ENCODE assay signal across 19 mouse cellular contexts in the genomic region with DNA sequence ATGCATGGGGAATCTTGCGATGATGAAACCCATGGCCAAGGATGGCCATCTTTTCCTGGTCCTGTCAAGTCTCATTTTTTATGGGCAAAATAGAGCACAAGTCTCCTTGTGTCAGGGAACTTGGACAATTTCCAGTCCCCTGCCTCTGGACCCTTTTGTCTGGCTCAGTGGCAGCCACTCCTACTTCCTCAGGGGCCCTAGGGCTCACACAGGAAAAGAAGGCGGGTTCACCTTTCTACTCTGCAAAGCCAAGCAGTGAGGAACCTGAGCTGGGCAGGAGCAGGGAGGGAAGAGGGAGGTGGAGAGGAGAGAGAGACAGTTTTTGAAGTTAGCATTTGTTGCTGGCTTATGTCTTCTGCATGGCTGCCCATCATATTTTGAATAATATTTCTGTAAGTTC.
"Had no signal": no experiment of that assay in that cellular context is flagged by ENCODE, and none has a peak within 500 bp of the region (broad histone marks: within the 10 kb centered on the region; RNA-seq: fewer than 3 reads in every experiment).

No protein-coding gene starts in this region.

- H3K4me1 ChIP-seq: lung, embryonic 15.5 days had no signal

- H3K36me3 ChIP-seq: limb, embryonic 12.5 days; limb, embryonic 15.5 days; lung, embryonic 15.5 days; midbrain, embryonic 12.5 days; neural tube, embryonic 13.5 days had no signal

- ATAC-seq: liver, postnatal 0 days; midbrain, embryonic 16.5 days had no signal

- H3K4me2 ChIP-seq: limb, embryonic 12.5 days; limb, embryonic 15.5 days; liver, embryonic 11.5 days; lung, embryonic 15.5 days; midbrain, embryonic 12.5 days; neural tube, embryonic 13.5 days had no signal

- H3K27me3 ChIP-seq: limb, embryonic 12.5 days; limb, embryonic 15.5 days; lung, embryonic 15.5 days; midbrain, embryonic 12.5 days; neural tube, embryonic 13.5 days had no signal

- H3K9me3 ChIP-seq: limb, embryonic 12.5 days; limb, embryonic 15.5 days; lung, embryonic 15.5 days; midbrain, embryonic 12.5 days; neural tube, embryonic 13.5 days had no signal

- H3K9ac ChIP-seq: limb, embryonic 12.5 days; limb, embryonic 15.5 days; liver, embryonic 14.5 days; liver, postnatal 0 days; lung, embryonic 15.5 days; midbrain, embryonic 12.5 days; neural tube, embryonic 13.5 days had no signal

- DNase-seq: kidney, adult 18-20 months; kidney, adult 9 months; kidney, postnatal 36 days; left cerebral cortex, postnatal 4 days; liver, postnatal 0 days; lung, postnatal 10 days; lung, postnatal 4 days; thymus, adult 18-20 months; thymus, postnatal 36 days had no signal

- H3K4me3 ChIP-seq: limb, embryonic 12.5 days; limb, embryonic 15.5 days; lung, embryonic 15.5 days; midbrain, embryonic 12.5 days; myocyte; neural tube, embryonic 13.5 days had no signal

- H3K27ac ChIP-seq: kidney, postnatal 0 days; limb, embryonic 12.5 days; limb, embryonic 15.5 days; liver, embryonic 14.5 days; lung, embryonic 15.5 days; midbrain, embryonic 12.5 days; neural tube, embryonic 13.5 days had no signal
